Mouse (Mus musculus): ENCODE measurements around the gene 2210407C18Rik. TPM values are rescaled to one million over a fixed set of nuclear protein-coding genes. Genes with fewer than 3 reads are reported as not detected.

The 2210407C18Rik gene
- total RNA-seq, 4 experiments from 2014 or later: not detected

DNA sequence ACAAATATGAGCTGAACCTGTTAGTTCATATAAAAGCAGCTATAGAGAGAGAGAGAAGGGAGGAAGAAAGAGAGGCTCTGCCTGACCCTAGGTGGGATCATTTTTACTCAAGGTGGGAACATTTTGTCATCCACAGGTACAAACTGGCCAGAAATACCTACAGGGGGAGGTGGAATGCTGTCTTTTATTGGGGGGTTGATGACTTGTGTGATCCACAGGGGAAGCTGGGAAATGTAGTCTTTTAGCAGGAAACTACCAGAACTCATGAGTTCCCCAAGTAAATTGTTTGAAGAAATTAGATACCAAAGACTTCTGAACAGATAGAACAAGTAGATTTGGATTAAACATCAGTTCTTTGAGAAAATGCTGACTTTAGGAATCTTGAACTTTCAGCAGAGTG, 13.8 kb downstream of the 2210407C18Rik start:
- DNase-seq (ENCODE audit: low spot score in 2 of 2): no peak

DNA sequence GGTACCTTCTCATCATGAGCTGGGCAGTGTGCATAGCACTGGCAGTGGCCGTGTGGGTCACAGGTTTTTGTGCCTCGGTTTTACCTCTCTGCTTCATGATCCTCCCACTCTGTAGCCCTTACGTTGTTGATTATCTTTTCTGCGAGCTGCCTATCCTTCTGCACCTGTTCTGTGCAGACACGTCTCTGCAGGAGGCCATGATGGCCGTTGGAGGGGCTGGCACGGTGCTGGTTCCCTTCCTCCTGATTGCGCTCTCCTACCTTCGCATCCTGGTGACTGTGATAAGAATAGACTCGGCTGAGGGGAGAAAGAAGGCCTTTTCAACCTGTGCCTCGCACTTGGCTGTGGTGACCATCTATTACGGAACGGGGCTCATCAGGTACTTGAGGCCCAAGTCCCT, 18.0 kb downstream of the 2210407C18Rik start:
- DNase-seq (ENCODE audit: low spot score in 2 of 2): no peak

DNA sequence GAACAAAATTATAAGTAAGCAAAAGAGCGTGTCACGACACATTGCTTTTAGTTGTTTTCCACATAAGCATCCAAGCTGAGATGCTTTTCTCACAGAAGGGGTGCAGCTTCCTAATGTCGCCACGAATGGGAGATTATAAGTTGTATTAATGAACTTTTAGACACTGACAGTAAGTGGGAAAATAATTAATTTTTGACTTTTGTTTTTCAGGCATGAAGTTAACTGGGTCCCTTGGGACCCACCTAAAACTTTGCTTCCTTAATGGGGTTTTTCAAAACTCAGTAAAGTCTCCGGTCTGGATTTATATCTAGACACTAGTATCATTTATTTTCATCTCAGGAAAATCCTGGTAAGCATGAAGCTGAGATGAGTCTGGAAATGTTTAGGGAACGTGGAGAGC, 21.1 kb downstream of the 2210407C18Rik start, which contains the start of gene Olfr324:
Gene Olfr324, plus strand, starts transcription at position 301 of the 400 bp plus-strand sequence.
- DNase-seq (ENCODE audit: low spot score in 2 of 2): no peak

DNA sequence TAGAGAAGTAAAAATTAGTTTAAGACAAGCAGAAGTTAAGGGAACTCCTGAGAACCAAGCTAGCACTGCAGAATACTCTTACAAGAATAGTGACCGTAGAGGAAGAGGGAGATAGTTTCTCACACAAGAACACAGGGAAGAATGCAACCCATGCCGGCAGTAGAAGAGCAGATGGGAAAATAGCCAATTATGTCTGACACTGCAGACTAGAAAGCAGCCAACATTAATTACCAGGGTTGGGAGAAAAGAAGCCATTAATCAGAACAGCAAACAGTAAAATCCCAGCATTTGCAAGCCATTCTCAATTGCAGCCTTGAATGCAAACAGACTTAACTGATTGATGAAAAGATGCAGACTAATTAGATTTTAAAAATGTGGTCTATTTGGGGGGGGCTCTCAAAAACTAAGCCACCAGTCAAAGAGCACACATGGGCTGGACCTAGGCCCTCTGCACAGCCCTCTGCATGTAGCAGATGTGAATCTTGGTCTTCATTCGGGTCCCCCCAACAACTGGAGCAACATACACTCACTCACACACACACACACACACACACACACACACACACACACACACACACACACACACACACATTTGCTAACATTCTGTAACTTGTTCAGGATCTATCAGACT, 27.1 kb downstream of the 2210407C18Rik start:
- no peak for DNase-seq (ENCODE audit: low spot score in 2 of 2)

DNA sequence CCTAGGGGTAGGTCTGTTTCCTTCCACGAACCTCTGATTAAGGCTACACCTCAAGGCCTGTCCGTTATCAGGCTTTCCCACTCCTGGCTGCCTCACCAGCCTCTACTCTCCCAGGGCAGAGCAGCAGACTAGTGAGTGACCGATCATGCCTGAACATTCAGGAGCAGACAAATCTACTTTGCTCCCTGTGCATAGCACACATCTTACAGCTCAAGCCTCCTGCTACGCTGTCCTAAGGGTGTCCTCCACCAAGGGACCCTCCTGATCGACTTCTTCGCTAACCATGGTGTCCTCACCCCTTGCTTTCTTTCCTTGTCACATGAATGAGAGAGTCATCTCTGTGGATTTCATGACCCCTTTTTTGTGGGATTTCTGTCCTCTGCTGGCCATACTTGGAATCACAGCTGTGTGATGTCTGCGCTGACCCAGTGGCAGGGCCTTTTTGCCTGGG, 28.0 kb downstream of the 2210407C18Rik start:
- peak; percentile 4 to 21 for DNase-seq (ENCODE audit: low spot score in 2 of 2)

DNA sequence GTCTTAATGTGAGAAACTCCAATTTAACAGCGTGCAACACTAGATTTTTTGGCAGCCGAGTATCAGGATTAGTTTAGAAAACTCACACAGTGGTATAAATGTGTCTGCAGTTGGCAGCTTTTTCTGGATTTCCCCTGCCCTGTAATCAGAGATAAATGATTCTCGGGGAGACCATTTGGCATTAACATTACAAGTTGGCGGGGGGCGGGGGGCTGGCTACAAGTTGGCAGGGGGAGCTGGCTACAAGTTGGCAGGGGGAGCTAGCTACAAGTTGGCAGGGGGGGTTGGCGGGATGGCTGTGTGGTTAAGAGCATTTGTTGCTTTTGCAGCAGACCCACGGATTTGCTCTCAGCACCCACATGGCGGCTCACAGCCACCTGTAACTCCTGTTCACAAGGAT, 37.2 kb downstream of the 2210407C18Rik start:
- DNase-seq (ENCODE audit: low spot score in 2 of 2): peak; percentile 15 to 37

DNA sequence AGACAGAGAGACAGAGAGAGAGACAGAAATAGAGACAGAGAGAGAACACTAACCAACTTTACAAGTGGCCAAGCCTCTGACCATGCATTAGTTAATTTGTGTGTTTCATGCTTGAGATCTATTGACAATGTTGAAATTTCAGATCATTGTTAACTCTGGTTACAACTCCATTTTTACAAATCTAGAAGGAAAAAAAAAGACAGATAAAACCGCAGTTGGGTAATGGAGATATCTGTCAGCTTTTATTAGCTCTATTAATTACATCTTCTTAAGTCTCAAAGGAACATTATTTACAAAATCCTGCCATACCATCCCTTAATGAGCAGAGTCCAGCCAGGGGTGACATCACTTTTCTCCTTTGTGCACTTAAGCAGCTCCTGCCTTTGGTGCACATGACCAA, 38.4 kb downstream of the 2210407C18Rik start, which contains the start of gene Olfr325:
Gene Olfr325, plus strand, starts transcription at position 301 of the 400 bp plus-strand sequence.
- DNase-seq (ENCODE audit: low spot score in 2 of 2): no peak

DNA sequence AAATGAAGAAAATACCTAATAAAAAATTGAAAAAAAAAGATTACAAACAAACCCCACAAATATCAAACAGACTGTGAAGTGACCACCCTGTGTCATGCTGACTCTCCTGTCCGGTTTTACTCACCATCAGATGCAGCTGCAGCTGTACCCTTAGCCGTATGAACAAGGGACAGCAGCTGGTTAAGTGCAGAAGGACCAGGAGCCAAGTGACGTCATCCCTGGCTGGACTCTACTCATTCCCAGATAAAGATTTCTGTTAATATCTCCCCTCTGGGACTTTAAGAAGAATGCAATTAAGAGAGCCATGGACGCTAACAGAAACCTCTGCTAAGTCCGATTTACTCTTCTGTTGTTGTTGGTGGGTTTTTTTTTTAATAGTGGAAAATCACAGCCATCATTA, 45.5 kb downstream of the 2210407C18Rik start, which contains the start of gene Olfr224:
Gene Olfr224, minus strand, starts transcription at position 149 of the 400 bp plus-strand sequence.
- DNase-seq (ENCODE audit: low spot score in 2 of 2): no peak

Other genes with a start within 250 kb of the 2210407C18Rik start
- gene Lypd8, start 237.0 kb downstream of the 2210407C18Rik start, total RNA-seq (2022): under 1 TPM in 1 of 4 experiments, not detected in 3; 0.29 TPM
- not detected for gene 1810065E05Rik, start 195.0 kb downstream of the 2210407C18Rik start, total RNA-seq (2022)
- gene Gm12253, start 183.5 kb downstream of the 2210407C18Rik start, total RNA-seq (2022): not detected
- gene Lypd9, start 163.2 kb downstream of the 2210407C18Rik start, total RNA-seq (2022): not detected
- gene Olfr30, start 153.8 kb downstream of the 2210407C18Rik start, total RNA-seq (2022): not detected
- not detected for gene Olfr332, start 123.5 kb downstream of the 2210407C18Rik start, total RNA-seq (2022)
- not detected for gene Olfr331, start 113.5 kb downstream of the 2210407C18Rik start, total RNA-seq (2022)
- gene Olfr330, start 81.2 kb downstream of the 2210407C18Rik start, total RNA-seq (2022): not detected
- gene Olfr329-ps, start 69.7 kb downstream of the 2210407C18Rik start, total RNA-seq (2022): not detected
- gene Olfr328, start 60.4 kb downstream of the 2210407C18Rik start, total RNA-seq (2022): under 1 TPM; 0.11 to 0.35 (median 0.23) TPM
- not detected for gene Olfr224, start 45.5 kb downstream of the 2210407C18Rik start, total RNA-seq (2022)
- gene Olfr325, start 38.3 kb downstream of the 2210407C18Rik start, total RNA-seq (2022): not detected
- gene Olfr324, start 21.0 kb downstream of the 2210407C18Rik start, total RNA-seq (2022): not detected
- gene Olfr323, start 14.4 kb upstream of the 2210407C18Rik start, total RNA-seq (2022): not detected
- gene Trim58, start 24.4 kb upstream of the 2210407C18Rik start, total RNA-seq (2022): under 1 TPM in 2 of 4 experiments, not detected in 2; 0.14 to 0.19 TPM
- not detected for gene Olfr322, start 42.7 kb upstream of the 2210407C18Rik start, total RNA-seq (2022)
- not detected for gene Olfr320, start 65.0 kb upstream of the 2210407C18Rik start, total RNA-seq (2022)
- gene Olfr319, start 83.1 kb upstream of the 2210407C18Rik start, total RNA-seq (2022): under 1 TPM in 1 of 4 experiments, not detected in 3; 0.43 TPM
- under 1 TPM in 2 of 4 experiments, not detected in 2; 0.09 to 0.16 TPM for gene Olfr318, start 107.9 kb upstream of the 2210407C18Rik start, total RNA-seq (2022)
- gene Olfr317, start 123.1 kb upstream of the 2210407C18Rik start, total RNA-seq (2022): under 1 TPM in 3 of 4 experiments, not detected in 1; 0.19 to 0.76 (median 0.43) TPM
- 1 to 10 TPM in 2 of 4 experiments, under 1 TPM in 2; 0.59 to 1.8 (median 1.2) TPM for gene Olfr316, start 136.7 kb upstream of the 2210407C18Rik start, total RNA-seq (2022)
- gene Olfr315, start 157.1 kb upstream of the 2210407C18Rik start, total RNA-seq (2022): not detected
- not detected for gene Olfr314, start 166.9 kb upstream of the 2210407C18Rik start, total RNA-seq (2022)
- 1 to 10 TPM; 5.4 to 7.7 (median 6.4) TPM for gene Fam183b, start 185.9 kb upstream of the 2210407C18Rik start, total RNA-seq (2022)
- gene Olfr313, start 198.9 kb upstream of the 2210407C18Rik start, total RNA-seq (2022): not detected
- gene Olfr312, start 213.2 kb upstream of the 2210407C18Rik start, total RNA-seq (2022): not detected
- gene Olfr311, start 223.2 kb upstream of the 2210407C18Rik start, total RNA-seq (2022): not detected
- 10 to 100 TPM; 15.8 to 24.2 (median 21.4) TPM for gene Gm12258, start 231.1 kb upstream of the 2210407C18Rik start, total RNA-seq (2022)

All from layer of hippocampus, adult 8-10 months (tissue).